Mouse (Mus musculus) adrenal gland, adult 2 months (tissue): ENCODE measurements at regions not wholly inside any gene's neighbourhood (a gene's known extent, or its start where the extent isn't known, plus 50 kb on each side); places are given as distances from the start of the nearest gene placed in this dataset.

Experiments used
- DNase-seq: peaks from one replicate; pipeline ENCODE4 v3.0.0; 2021

GRCm38 (mm10) chr11:38886466-38886865 is 1650.7 kb upstream of the Tenm2 start:
- DNase-seq: no peak

GRCm38 (mm10) chr11:38861622-38862345 is 1626.0 kb upstream of the Tenm2 start:
- DNase-seq: no peak

GRCm38 (mm10) chr11:38856645-38857044 is 1620.9 kb upstream of the Tenm2 start:
- no peak for DNase-seq

GRCm38 (mm10) chr11:38829148-38829547 is 1593.4 kb upstream of the Tenm2 start:
- DNase-seq: no peak

GRCm38 (mm10) chr11:38828375-38828774 is 1592.6 kb upstream of the Tenm2 start:
- no peak for DNase-seq

- DNase-seq: no peak
Measured at GRCm38 (mm10) chr11:38825172-38825753, 1589.5 kb upstream of the Tenm2 start.

GRCm38 (mm10) chr11:38818141-38818540 is 1582.4 kb upstream of the Tenm2 start:
- DNase-seq: no peak

GRCm38 (mm10) chr11:38783548-38783947 is 1547.8 kb upstream of the Tenm2 start:
- DNase-seq: no peak

- DNase-seq: no peak
Measured at GRCm38 (mm10) chr11:38779585-38779984, 1543.8 kb upstream of the Tenm2 start.

GRCm38 (mm10) chr11:38762241-38762640 is 1526.5 kb upstream of the Tenm2 start:
- no peak for DNase-seq

GRCm38 (mm10) chr11:38747549-38747948 is 1511.8 kb upstream of the Tenm2 start:
- peak; percentile 14 for DNase-seq

GRCm38 (mm10) chr11:38729101-38729500 is 1493.3 kb upstream of the Tenm2 start:
- DNase-seq: no peak

GRCm38 (mm10) chr11:38715697-38716096 is 1479.9 kb upstream of the Tenm2 start:
- no peak for DNase-seq

GRCm38 (mm10) chr11:38681264-38681663 is 1445.5 kb upstream of the Tenm2 start:
- DNase-seq: no peak

GRCm38 (mm10) chr11:38673367-38674056 is 1437.7 kb upstream of the Tenm2 start:
- no peak for DNase-seq
